Mouse (Mus musculus) megakaryocyte, embryonic 14.5 days (primary cell): ENCODE measurements around the gene Usp31.

Experiments used
- FLI1 ChIP-seq: IDR thresholded peaks from 2 replicates; pipeline ENCODE4 v1.6.1; 2012; ENCODE audit warnings: low read length, inconsistent platforms, mixed read lengths
- GATA1 ChIP-seq: IDR thresholded peaks from 3 replicates; pipeline ENCODE4 v1.6.1; 2012; ENCODE audit warnings: mixed read lengths, low read length, inconsistent platforms, borderline replicate concordance

DNA sequence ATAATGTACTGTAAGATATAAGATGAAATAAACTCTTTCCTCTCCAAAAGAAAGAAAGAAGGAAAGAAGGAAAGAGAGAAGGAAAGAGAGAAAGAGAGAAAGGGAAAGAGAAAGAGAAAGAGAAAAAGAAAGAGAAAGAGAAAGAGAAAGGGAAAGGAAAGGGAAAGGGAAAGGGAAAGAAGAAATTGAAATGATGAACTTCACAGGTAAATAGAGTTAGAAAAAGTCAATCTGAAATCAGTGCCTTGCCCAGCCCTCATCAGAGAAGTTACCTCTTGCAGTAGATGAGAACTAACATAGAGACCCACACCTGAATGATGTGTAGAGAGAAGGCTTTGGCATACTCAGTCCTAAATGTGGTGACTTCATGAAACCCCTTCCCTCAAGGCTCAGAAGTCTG lies 17.7 kb downstream of the Usp31 start:
- no peak for TF ChIP-seq GATA1
- no peak for TF ChIP-seq FLI1
